Mouse (Mus musculus): ENCODE data around the gene Vps51.

DNA sequence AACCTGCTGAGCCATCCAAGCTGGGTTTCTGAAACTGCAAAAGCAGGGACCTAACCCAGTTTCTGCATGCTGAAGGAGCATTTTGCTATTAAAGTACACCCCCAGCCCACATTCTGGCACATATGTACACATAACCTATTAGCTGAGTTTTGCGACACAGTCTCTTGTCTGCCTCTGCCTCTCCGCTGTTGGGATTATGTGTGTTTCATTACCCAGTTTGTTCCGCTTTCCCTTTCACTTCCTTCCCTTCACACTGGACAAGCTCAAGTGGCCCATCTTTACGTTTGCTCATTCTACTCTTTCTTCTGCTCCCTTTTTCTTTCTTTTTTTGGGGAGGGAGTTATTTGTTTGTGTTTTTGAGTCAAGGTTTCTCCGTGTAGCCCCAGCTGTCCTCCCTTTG, 3.1 kb downstream of the Vps51 start:
- TF ChIP-seq CTCF (IDR thresholded peaks at IDR 0.05; ENCODE audit: borderline replicate concordance, extremely low read depth, insufficient read depth, insufficient read length), result no peak
- no peak for TF ChIP-seq POLR2A (IDR thresholded peaks at IDR 0.05; ENCODE audit: borderline replicate concordance, extremely low read depth, insufficient read depth, insufficient read length, poor library complexity, severe bottlenecking)
